Mouse (Mus musculus) erythroblast, adult 5-6 weeks (primary cell): ENCODE results near the gene Tmbim4. TPM values are rescaled to one million over a fixed set of nuclear protein-coding genes. Genes with fewer than 3 reads are reported as not detected.
"Not testable (repeated sequence)": the region's sequence is repeated elsewhere in the genome, so short reads cannot be mapped to it uniquely, and the experiment has no call there.

Experiments used
- ATAC-seq: replicated peaks from 2 replicates; pipeline ENCODE4 v1.8.0; 2016; ENCODE audit warnings: moderate number of reproducible peaks, mild to moderate bottlenecking, moderate TSS enrichment, inconsistent platforms; ENCODE audit not compliant: poor library complexity, low FRiP score, severe bottlenecking
- total RNA-seq, 2 experiments: library from RNA; stranded (forward) in 1 of 2; stranded (reverse) in 1 of 2; fragments of 150-400 nt in 1 of 2; fragments of 200-764, 138-1000 nt in 1 of 2; gene quantifications; 2 replicates each; pipeline versions ENCODE4 v1.2.3 to v1.2.4; 2015 to 2017; ENCODE audit warnings: low replicate concordance in 2 of 2

Gene Tmbim4
- total RNA-seq, 2 experiments from 2014 or later = 53.2 to 53.4 TPM

GRCm38 (mm10) chr10:120192278-120192677, 9.1 kb upstream of the Tmbim4 start:
- no peak for ATAC-seq

DNA sequence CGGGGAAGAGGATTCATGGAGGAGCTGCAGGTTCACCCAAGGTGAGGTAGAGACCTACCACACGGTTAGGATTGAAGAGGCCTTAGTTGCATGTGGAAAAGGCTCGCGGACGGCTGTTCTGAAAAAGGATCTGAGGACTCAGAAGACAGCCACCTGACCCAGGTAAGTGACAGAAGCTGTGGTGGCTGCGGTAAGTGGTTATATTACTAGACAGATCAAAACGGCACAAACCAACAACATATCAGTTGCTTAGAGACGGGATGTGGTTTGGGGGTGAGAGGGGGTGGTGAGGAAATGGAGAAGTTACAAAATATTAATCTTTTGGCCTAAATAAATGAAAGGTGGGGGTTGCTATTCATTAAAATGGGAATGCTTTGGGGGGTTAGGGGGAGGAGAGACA, 8.1 kb upstream of the Tmbim4 start:
- no peak for ATAC-seq

DNA sequence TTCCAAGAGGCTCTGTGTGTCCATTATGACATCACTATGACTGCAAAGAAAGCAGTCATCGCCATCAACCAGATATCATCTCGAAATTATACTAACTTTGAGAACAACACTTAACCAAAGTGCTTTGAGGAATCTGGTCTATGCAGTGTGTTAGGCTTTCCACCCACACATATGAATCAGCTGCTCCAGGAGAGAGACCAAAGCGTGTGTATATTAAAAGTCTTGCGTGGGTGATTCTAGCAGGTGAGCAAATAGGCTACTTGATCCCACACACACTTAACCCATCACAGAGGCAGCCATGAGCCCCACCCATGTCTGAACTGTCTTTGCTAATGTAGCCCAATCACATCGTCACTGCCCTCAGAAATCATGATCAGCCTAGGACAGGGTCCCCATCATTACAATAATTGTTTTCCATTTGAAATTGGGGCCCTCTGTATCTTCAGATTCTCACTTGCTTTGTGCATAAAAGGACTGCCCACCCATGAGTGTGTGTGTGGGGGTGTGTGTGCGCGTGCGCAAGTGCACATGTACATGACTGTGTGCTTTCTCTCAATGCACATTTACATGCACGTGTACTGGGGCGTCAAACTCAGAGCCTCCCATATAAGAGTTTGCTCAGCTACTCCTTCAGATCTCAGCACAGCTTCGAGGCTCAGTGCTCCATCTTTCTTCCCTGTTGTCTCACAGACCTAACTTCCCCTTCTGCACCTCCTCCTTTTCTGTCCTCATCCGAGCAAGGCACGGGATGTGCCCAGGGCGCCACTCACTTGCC, 4.1 kb upstream of the Tmbim4 start:
- no peak for ATAC-seq

- ATAC-seq = peak; percentile 89
Measured at GRCm38 (mm10) chr10:120201961-120202402, 592 bp downstream of the Tmbim4 start, which contains the start of gene Irak3. Gene Irak3, minus strand, starts transcription at chr10:120202130.

DNA sequence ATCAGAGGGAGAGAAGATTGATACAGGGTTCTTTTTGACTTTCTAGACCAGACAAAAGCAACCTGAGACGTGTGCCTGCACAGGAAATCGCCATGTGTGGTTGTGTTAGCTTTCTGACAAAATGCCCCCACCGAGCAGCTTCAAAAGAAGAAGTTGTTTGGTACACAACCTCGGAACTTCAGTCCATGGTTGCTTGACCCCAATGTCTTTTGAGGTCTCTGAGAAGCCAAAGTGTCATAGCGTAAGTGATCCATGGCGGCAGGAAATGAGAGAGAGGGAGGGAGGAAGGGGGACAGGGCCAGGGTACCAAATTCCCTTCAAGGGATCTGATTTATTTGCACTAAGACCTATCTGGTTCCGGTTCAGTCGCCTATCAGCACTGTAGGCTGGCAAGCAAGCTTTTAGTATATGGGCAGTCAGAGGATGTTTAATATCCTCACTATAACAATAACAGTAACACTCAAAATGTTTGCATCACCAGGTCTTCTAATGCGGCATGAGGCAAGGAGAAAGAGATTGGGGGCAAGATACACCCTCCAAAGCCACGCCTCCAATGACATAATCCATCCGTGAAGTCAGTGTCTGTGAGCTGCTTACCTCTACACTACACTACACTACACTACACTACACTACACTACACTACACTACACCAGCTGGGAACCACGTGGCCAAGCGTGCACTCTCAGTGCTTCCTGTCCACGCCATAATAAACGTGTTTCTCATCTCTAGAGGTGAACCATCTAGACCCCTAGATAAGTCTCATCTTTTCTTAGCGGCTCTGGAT, 1.3 kb downstream of the Tmbim4 start:
- ATAC-seq = peak; percentile 9; the same call in 1 of the 2 replicates

DNA sequence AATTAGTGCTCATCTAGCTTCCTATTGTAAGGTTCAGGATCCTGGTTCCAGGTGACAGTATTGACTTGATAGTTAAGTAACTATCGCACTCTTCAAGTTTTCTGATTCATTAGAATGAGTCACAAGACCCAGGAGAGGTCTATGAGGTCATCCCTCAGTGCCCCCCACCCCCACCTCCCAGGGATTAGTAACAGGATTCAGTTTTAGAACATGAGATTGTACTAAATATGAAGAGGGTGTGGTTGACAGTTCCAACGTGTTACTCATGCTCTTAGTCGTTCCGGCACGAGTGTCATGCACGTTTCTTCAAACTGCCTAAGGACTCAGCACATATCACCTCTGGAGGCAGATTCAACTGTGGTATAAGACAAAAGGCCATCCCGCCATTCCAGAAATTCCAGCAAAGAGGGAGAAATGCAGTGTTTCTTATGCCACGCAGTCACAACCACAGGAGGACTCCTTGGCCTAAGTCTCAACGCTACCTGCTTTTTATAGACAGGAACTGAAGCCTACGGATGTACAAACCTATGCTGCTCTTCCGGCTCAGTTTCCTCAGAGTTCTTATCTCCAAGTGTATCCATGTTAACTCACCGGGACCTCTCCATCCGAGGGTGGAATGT, 3.3 kb downstream of the Tmbim4 start:
- no peak for ATAC-seq

DNA sequence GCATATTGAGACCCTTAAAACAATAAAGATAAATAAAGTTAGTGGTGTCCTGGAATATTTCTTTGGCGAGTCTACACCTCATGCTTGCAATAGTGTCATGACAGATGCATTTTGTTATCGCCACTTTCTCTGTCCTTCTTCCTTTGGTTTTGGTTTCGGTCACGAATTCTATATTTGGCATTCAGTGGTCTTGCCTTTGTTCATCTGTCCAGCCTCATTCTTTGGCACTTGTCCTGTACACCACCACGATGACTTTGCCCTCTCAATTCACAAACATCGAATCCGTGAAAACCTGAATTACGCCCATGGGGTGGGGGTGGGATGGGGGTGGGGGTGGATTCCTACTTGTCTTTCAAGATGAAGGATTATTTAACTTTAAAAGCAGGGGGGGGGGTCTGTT, 6.6 kb downstream of the Tmbim4 start:
- no peak for ATAC-seq

- peak; percentile 88 for ATAC-seq
Measured at GRCm38 (mm10) chr10:120208575-120209538, 7.5 kb downstream of the Tmbim4 start.

GRCm38 (mm10) chr10:120209539-120209925, 8.1 kb downstream of the Tmbim4 start:
- peak; percentile 70 for ATAC-seq

GRCm38 (mm10) chr10:120210096-120210495, 8.7 kb downstream of the Tmbim4 start:
- no peak for ATAC-seq

DNA sequence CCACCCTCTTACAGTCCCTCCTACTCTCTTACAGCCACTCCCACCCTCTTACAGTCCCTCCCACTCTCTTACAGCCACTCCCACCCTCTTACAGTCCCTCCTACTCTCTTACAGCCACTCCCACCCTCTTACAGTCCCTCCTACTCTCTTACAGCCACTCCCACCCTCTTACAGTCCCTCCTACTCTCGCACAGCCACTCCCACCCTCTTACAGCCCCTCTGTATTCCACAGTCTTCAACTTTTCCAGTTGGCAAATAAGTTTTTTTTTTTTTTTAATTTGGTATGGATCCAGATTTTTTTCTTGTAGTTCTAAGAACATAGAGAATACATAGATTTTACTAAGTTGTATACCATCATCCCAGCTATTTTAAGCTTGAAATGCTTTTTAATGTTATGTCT, 15.7 kb downstream of the Tmbim4 start:
- ATAC-seq = not testable (repeated sequence)

DNA sequence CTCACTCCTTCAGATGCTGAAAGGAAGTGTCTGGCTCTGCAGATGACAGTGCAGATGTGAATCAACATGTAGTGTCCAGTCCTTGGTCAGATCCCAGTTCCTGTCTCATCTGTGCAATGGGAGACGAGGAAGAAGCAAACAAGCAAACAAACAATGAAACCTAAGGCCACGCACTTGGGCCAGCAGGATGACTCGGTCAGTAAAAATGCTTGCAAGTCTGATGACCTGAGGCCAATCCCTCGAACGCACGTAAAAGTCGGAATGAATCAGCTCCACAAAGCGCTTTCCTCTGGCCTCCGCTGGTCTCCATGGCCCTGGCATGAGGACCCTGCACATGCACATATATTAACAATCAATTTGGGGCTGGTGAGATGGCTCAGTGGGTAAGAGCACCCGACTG, 17.6 kb downstream of the Tmbim4 start:
- no peak for ATAC-seq

- ATAC-seq = no peak
Measured at GRCm38 (mm10) chr10:120219578-120220359, 18.4 kb downstream of the Tmbim4 start.

GRCm38 (mm10) chr10:120220776-120221175, 19.4 kb downstream of the Tmbim4 start:
- ATAC-seq = no peak

GRCm38 (mm10) chr10:120226871-120227661, 25.7 kb downstream of the Tmbim4 start, which contains the start of gene Llph:
Gene Llph, plus strand, starts transcription at chr10:120227070.
- peak; percentile 99 for ATAC-seq

DNA sequence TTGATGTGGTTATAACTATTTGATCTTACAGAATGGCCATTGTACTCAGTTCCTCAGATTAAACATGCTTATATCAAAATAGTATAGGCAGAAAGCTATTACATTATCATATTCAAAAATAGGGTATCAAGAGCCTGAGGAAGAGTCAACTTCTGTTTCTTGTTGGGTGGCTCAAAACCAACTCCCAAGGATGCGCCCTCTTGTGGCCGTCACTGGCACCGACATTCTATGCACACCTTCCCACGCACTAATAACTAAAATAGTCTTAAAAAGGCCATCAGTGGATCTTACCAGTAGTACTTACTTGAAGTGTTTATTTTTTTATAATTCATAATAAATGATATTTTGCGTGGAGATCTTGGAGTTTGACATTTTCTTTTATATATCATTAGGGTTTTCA, 30.3 kb downstream of the Tmbim4 start:
- ATAC-seq = peak; percentile 52; the same call in 1 of the 2 replicates

GRCm38 (mm10) chr10:120233655-120234367, 32.4 kb downstream of the Tmbim4 start:
- peak; percentile 80 for ATAC-seq
